Mouse (Mus musculus) limb, embryonic 13.5 days (tissue): Measurements from ENCODE around the gene Ccdc159. TPM values are rescaled to one million over a fixed set of nuclear protein-coding genes. Genes with fewer than 3 reads are reported as not detected.

Experiments
- ATAC-seq: fragments of 200-750 bp; cut with Nextera tagmentation; 2 replicates; pipeline ENCODE4 v1.8.0; 2017; ENCODE audit warnings: low read depth, moderate number of reproducible peaks, moderate TSS enrichment; ENCODE audit not compliant: low FRiP score
- H3K27ac ChIP-seq: fragments of 300-500 bp; sonication (generic); 2 replicates; pipeline ENCODE4 v1.5.1; 2015; ENCODE audit warnings: inconsistent platforms, mild to moderate bottlenecking, moderate library complexity
- H3K27me3 ChIP-seq: fragments of 300-500 bp; sonication (generic); 2 replicates; pipeline ENCODE4 v1.6.1; 2015; ENCODE audit warnings: mild to moderate bottlenecking, inconsistent platforms
- H3K36me3 ChIP-seq: fragments of 300-500 bp; sonication (generic); 2 replicates; pipeline ENCODE4 v1.6.1; 2015; ENCODE audit warnings: inconsistent platforms, mild to moderate bottlenecking, moderate library complexity
- H3K4me1 ChIP-seq: fragments of 300-500 bp; sonication (generic); 2 replicates; pipeline ENCODE4 v1.6.1; 2015; ENCODE audit warnings: inconsistent platforms
- H3K4me2 ChIP-seq: fragments of 300-500 bp; sonication (generic); replicated peaks from 2 replicates; pipeline ENCODE4 v1.6.1; 2015; ENCODE audit warnings: inconsistent platforms, mild to moderate bottlenecking, moderate library complexity
- H3K4me3 ChIP-seq: fragments of 300-500 bp; sonication (generic); 2 replicates; pipeline ENCODE4 v1.5.1; 2015; ENCODE audit warnings: moderate library complexity, mild to moderate bottlenecking, inconsistent platforms
- H3K9ac ChIP-seq: fragments of 300-500 bp; sonication (generic); 2 replicates; pipeline ENCODE4 v1.6.1; 2015; ENCODE audit warnings: mild to moderate bottlenecking, inconsistent platforms
- H3K9me3 ChIP-seq: fragments of 300-500 bp; sonication (generic); 2 replicates; pipeline ENCODE4 v1.6.1; 2016; ENCODE audit warnings: inconsistent platforms
- WGBS: fragments of 180-500 bp; shearing (Covaris S2); methylation state at CpG from one replicate; pipeline ENCODE4 v1.1.7; 2015; 5-methylcytosine and 5-hydroxymethylcytosine counted together
- polyA plus RNA-seq: library from polyadenylated mRNA; unstranded; fragments of >200 nt; fragmentation: Nextera tagmentation; extraction: Ambion mirVana; gene quantifications from 2 replicates; pipeline ENCODE4 v1.2.1, GENCODE M21; 2015

Gene Ccdc159
- polyA plus RNA-seq, 1 experiment from 2014 or later: 5.1 TPM

- 77% methylated on average over 3 of the region's 3 CpGs for WGBS
- no peak for ATAC-seq
- H3K4me1 ChIP-seq: peaks cover 7% of the 10 kb centered on the region
- no peak overlapping the region for H3K4me3 ChIP-seq
- no peak overlapping the region for H3K27ac ChIP-seq
- H3K27me3 ChIP-seq: peaks cover 11% of the 10 kb centered on the region
- peak overlapping the region; percentile 70 for H3K4me2 ChIP-seq
- no peak overlapping the region for H3K9ac ChIP-seq
- H3K36me3 ChIP-seq: peaks cover 5% of the 10 kb centered on the region; the same call in 1 of the 2 replicates
- H3K9me3 ChIP-seq: no peaks in the 10 kb centered on the region
Measured at GRCm38 (mm10) chr9:21954635-21955034, 27.4 kb downstream of the Ccdc159 start.

GRCm38 (mm10) chr9:21955225-21955569, 27.9 kb downstream of the Ccdc159 start:
- H3K4me2 ChIP-seq: peak overlapping the region; percentile 70
- peaks cover 16% of the 10 kb centered on the region for H3K27me3 ChIP-seq
- no peaks in the 10 kb centered on the region for H3K9me3 ChIP-seq
- H3K36me3 ChIP-seq: peaks cover 5% of the 10 kb centered on the region; the same call in 1 of the 2 replicates
- H3K9ac ChIP-seq: peak overlapping the region; percentile 78; the same call in 1 of the 2 replicates
- H3K27ac ChIP-seq: no peak overlapping the region; the same call in 1 of the 2 replicates
- H3K4me1 ChIP-seq: peaks cover 8% of the 10 kb centered on the region
- ATAC-seq: peak; percentile 54
- WGBS: 1% methylated on average over 18 of the region's 18 CpGs
- H3K4me3 ChIP-seq: peak overlapping the region; percentile 67

GRCm38 (mm10) chr9:21955570-21956281, 28.5 kb downstream of the Ccdc159 start, which contains the start of gene Swsap1:
Gene Swsap1 (plus strand): TSS chr9:21955755.
- H3K27ac ChIP-seq: peak within 1 kb of the TSS; percentile 85; the same call in 1 of the 2 replicates
- peaks cover 5% of the 10 kb centered on the region; the same call in 1 of the 2 replicates for H3K36me3 ChIP-seq
- peak within 1 kb of the TSS; percentile 70 for H3K4me2 ChIP-seq
- ATAC-seq: peak; percentile 98
- H3K4me3 ChIP-seq: peak within 1 kb of the TSS; percentile 67
- peaks cover 22% of the 10 kb centered on the region for H3K27me3 ChIP-seq
- H3K9ac ChIP-seq: peak within 1 kb of the TSS; percentile 78
- peaks cover 13% of the 10 kb centered on the region for H3K4me1 ChIP-seq
- H3K9me3 ChIP-seq: no peaks in the 10 kb centered on the region
- under 1% methylated on average over 54 of the region's 54 CpGs for WGBS

- ATAC-seq: no peak
- peaks cover 5% of the 10 kb centered on the region; the same call in 1 of the 2 replicates for H3K36me3 ChIP-seq
- 85% methylated on average over 5 of the region's 5 CpGs for WGBS
- H3K27ac ChIP-seq: no peak overlapping the region
- no peak overlapping the region for H3K4me2 ChIP-seq
- peaks cover 48% of the 10 kb centered on the region for H3K27me3 ChIP-seq
- H3K4me1 ChIP-seq: peaks cover 39% of the 10 kb centered on the region
- no peak overlapping the region for H3K4me3 ChIP-seq
- no peak overlapping the region for H3K9ac ChIP-seq
- H3K9me3 ChIP-seq: no peaks in the 10 kb centered on the region
Measured at GRCm38 (mm10) chr9:21958372-21958771, 31.1 kb downstream of the Ccdc159 start.

GRCm38 (mm10) chr9:21959244-21959643, 32.0 kb downstream of the Ccdc159 start:
- no peak overlapping the region for H3K9ac ChIP-seq
- H3K4me1 ChIP-seq: peaks cover 41% of the 10 kb centered on the region
- peaks cover 5% of the 10 kb centered on the region; the same call in 1 of the 2 replicates for H3K36me3 ChIP-seq
- no peak overlapping the region for H3K4me3 ChIP-seq
- 89% methylated on average over 7 of the region's 7 CpGs for WGBS
- H3K27ac ChIP-seq: no peak overlapping the region
- H3K4me2 ChIP-seq: no peak overlapping the region
- no peak for ATAC-seq
- H3K27me3 ChIP-seq: peaks cover 57% of the 10 kb centered on the region
- no peaks in the 10 kb centered on the region for H3K9me3 ChIP-seq

GRCm38 (mm10) chr9:21960135-21960534, 32.9 kb downstream of the Ccdc159 start:
- no peak for ATAC-seq
- H3K4me3 ChIP-seq: peak overlapping the region; percentile 45; the same call in 1 of the 2 replicates

GRCm38 (mm10) chr9:21960558-21961208, 33.4 kb downstream of the Ccdc159 start:
- peak overlapping the region; percentile 91 for H3K4me2 ChIP-seq
- H3K4me3 ChIP-seq: peak overlapping the region; percentile 45; the same call in 1 of the 2 replicates
- H3K36me3 ChIP-seq: peaks cover 5% of the 10 kb centered on the region; the same call in 1 of the 2 replicates
- H3K4me1 ChIP-seq: peaks cover 41% of the 10 kb centered on the region
- no peak overlapping the region for H3K9ac ChIP-seq
- WGBS: 9% methylated on average over 26 of the region's 26 CpGs
- H3K27ac ChIP-seq: no peak overlapping the region
- no peaks in the 10 kb centered on the region for H3K9me3 ChIP-seq
- ATAC-seq: no peak
- H3K27me3 ChIP-seq: peaks cover 61% of the 10 kb centered on the region

More at GRCm38 (mm10) chr9:21960135-21960534, 32.9 kb downstream of the Ccdc159 start:
- H3K9ac ChIP-seq: no peak overlapping the region
- peaks cover 41% of the 10 kb centered on the region for H3K4me1 ChIP-seq
- 0 out of 2 replicates have a peak overlapping the region, but pooled peaks have one; percentile 23 for H3K4me2 ChIP-seq
- H3K36me3 ChIP-seq: peaks cover 5% of the 10 kb centered on the region; the same call in 1 of the 2 replicates
- peaks cover 61% of the 10 kb centered on the region for H3K27me3 ChIP-seq
- no peaks in the 10 kb centered on the region for H3K9me3 ChIP-seq
- 33% methylated on average over 9 of the region's 9 CpGs for WGBS
- H3K27ac ChIP-seq: no peak overlapping the region

GRCm38 (mm10) chr9:21961366-21961980, 34.2 kb downstream of the Ccdc159 start:
- Histone ChIP-seq H3K4me3 (peak overlapping the region; percentile 45), H3K27me3 (peaks cover 61% of the 10 kb centered on the region), H3K4me2 (peak overlapping the region; percentile 91), H3K9me3 (no peaks in the 10 kb centered on the region), H3K9ac (no peak overlapping the region), H3K4me1 (peaks cover 38% of the 10 kb centered on the region), H3K36me3 (peaks cover 5% of the 10 kb centered on the region; the same call in 1 of the 2 replicates), H3K27ac (no peak overlapping the region)
- no peak for ATAC-seq
- 1% methylated on average over 35 of the region's 35 CpGs for WGBS

- Histone ChIP-seq H3K4me2 (peak overlapping the region; percentile 91), H3K27ac (no peak overlapping the region), H3K9ac (peak overlapping the region; percentile 62), H3K36me3 (peaks cover 5% of the 10 kb centered on the region; the same call in 1 of the 2 replicates), H3K27me3 (peaks cover 61% of the 10 kb centered on the region), H3K4me1 (peaks cover 34% of the 10 kb centered on the region), H3K4me3 (peak overlapping the region; percentile 45), H3K9me3 (no peaks in the 10 kb centered on the region)
- WGBS: under 1% methylated on average over 15 of the region's 15 CpGs
- peak; percentile 38; the same call in 1 of the 2 replicates for ATAC-seq
Measured at GRCm38 (mm10) chr9:21962010-21962409, 34.7 kb downstream of the Ccdc159 start.

- Histone ChIP-seq H3K4me3 (peak overlapping the region; percentile 45), H3K4me1 (peaks cover 34% of the 10 kb centered on the region), H3K4me2 (peak overlapping the region; percentile 91), H3K27me3 (peaks cover 61% of the 10 kb centered on the region), H3K36me3 (peaks cover 5% of the 10 kb centered on the region; the same call in 1 of the 2 replicates), H3K27ac (no peak overlapping the region), H3K9ac (peak overlapping the region; percentile 62), H3K9me3 (no peaks in the 10 kb centered on the region)
- peak; percentile 33; the same call in 1 of the 2 replicates for ATAC-seq
- 3% methylated on average over 34 of the region's 34 CpGs for WGBS
Measured at GRCm38 (mm10) chr9:21962416-21963059, 35.3 kb downstream of the Ccdc159 start.

GRCm38 (mm10) chr9:21963417-21963816, 36.1 kb downstream of the Ccdc159 start, which contains the start of gene Epor:
Gene Epor (minus strand): TSS chr9:21963506.
- WGBS: 29% methylated on average over 7 of the region's 8 CpGs
- Histone ChIP-seq H3K9ac (peak within 1 kb of the TSS; percentile 62), H3K4me3 (peak within 1 kb of the TSS; percentile 45), H3K27me3 (peaks cover 61% of the 10 kb centered on the region), H3K4me2 (peak within 1 kb of the TSS; percentile 91), H3K36me3 (peaks cover 2% of the 10 kb centered on the region; the same call in 1 of the 2 replicates), H3K27ac (no peak within 1 kb of the TSS), H3K9me3 (no peaks in the 10 kb centered on the region), H3K4me1 (peaks cover 34% of the 10 kb centered on the region)
- no peak for ATAC-seq
